Mouse (Mus musculus): ENCODE measurements around the gene Syt8. TPM values are rescaled to one million over a fixed set of nuclear protein-coding genes. Genes with fewer than 3 reads are reported as not detected.

Gene Syt8
- polyA plus RNA-seq, 1 experiment from 2014 or later: not detected

- Histone ChIP-seq H3K9me3 (ENCODE audit: control insufficient read depth, low read length) (no peaks in the 10 kb centered on the region), H3K9ac (ENCODE audit: low read depth, low read length) (no peak overlapping the region), H3K4me3 (ENCODE audit: low read length) (no peak overlapping the region), H3K27me3 (replicated peaks; ENCODE audit: control insufficient read depth, insufficient read depth, low read length) (no peaks in the 10 kb centered on the region), H3K4me1 (ENCODE audit: control insufficient read depth, insufficient read depth, low read depth, low read length) (no peaks in the 10 kb centered on the region), H3K36me3 (ENCODE audit: control insufficient read depth, insufficient read depth, low read length) (no peaks in the 10 kb centered on the region), H3K4me2 (ENCODE audit: low read length) (no peak overlapping the region), H3K27ac (ENCODE audit: low read depth, low read length) (no peak overlapping the region)
- no peak for ATAC-seq
- WGBS: 79% methylated on average over 6 of the region's 6 CpGs
These were observed 14.5 kb downstream of the Syt8 start for GRCm38 (mm10) chr7:142449038-142449617.

- no peaks in the 10 kb centered on the region for H3K9me3 ChIP-seq (ENCODE audit: control insufficient read depth, low read length)
- ATAC-seq: no peak
- no peak overlapping the region for H3K9ac ChIP-seq (ENCODE audit: low read depth, low read length)
- WGBS: 45% methylated on average over 1 of the region's 1 CpGs
- no peak overlapping the region for H3K27ac ChIP-seq (ENCODE audit: low read depth, low read length)
- H3K36me3 ChIP-seq (ENCODE audit: control insufficient read depth, insufficient read depth, low read length): no peaks in the 10 kb centered on the region
- H3K27me3 ChIP-seq (replicated peaks; ENCODE audit: control insufficient read depth, insufficient read depth, low read length): no peaks in the 10 kb centered on the region
- H3K4me2 ChIP-seq (ENCODE audit: low read length): no peak overlapping the region
- peaks cover 8% of the 10 kb centered on the region for H3K4me1 ChIP-seq (ENCODE audit: control insufficient read depth, insufficient read depth, low read depth, low read length)
- H3K4me3 ChIP-seq (ENCODE audit: low read length): no peak overlapping the region
These were observed 20.1 kb downstream of the Syt8 start for GRCm38 (mm10) chr7:142454706-142455105.

GRCm38 (mm10) chr7:142455251-142455650 is 20.6 kb downstream of the Syt8 start:
- H3K36me3 ChIP-seq (ENCODE audit: control insufficient read depth, insufficient read depth, low read length): no peaks in the 10 kb centered on the region
- H3K27ac ChIP-seq (ENCODE audit: low read depth, low read length): no peak overlapping the region
- no peak overlapping the region for H3K4me2 ChIP-seq (ENCODE audit: low read length)
- H3K4me3 ChIP-seq (ENCODE audit: low read length): no peak overlapping the region
- H3K4me1 ChIP-seq (ENCODE audit: control insufficient read depth, insufficient read depth, low read depth, low read length): peaks cover 8% of the 10 kb centered on the region
- 52% methylated on average over 2 of the region's 2 CpGs for WGBS
- H3K27me3 ChIP-seq (replicated peaks; ENCODE audit: control insufficient read depth, insufficient read depth, low read length): no peaks in the 10 kb centered on the region
- no peak for ATAC-seq
- no peak overlapping the region for H3K9ac ChIP-seq (ENCODE audit: low read depth, low read length)
- no peaks in the 10 kb centered on the region for H3K9me3 ChIP-seq (ENCODE audit: control insufficient read depth, low read length)

DNA sequence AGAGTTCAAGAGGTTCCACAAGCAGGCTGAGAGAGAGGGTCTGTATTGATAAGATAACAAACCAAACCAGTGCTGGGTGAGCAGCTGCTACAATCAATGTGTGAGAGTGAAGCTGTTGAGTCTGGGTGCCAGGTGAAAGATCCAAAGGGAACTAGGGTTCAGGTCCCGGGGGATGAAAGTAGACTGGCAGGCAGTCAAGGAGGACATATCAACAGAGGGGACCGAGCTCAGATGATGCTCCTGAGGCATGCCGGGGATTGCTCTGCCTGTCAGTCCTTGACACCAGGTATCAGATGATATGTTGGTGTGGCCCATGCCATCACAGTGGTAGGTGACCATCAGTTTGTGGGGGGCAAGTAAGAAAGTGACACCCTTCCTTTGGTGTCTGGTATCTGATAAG is 22.2 kb downstream of the Syt8 start:
- Histone ChIP-seq H3K4me3 (ENCODE audit: low read length) (no peak overlapping the region), H3K27me3 (replicated peaks; ENCODE audit: control insufficient read depth, insufficient read depth, low read length) (no peaks in the 10 kb centered on the region), H3K36me3 (ENCODE audit: control insufficient read depth, insufficient read depth, low read length) (no peaks in the 10 kb centered on the region), H3K4me2 (ENCODE audit: low read length) (no peak overlapping the region), H3K9ac (ENCODE audit: low read depth, low read length) (no peak overlapping the region), H3K9me3 (ENCODE audit: control insufficient read depth, low read length) (no peaks in the 10 kb centered on the region), H3K4me1 (ENCODE audit: control insufficient read depth, insufficient read depth, low read depth, low read length) (peaks cover 8% of the 10 kb centered on the region), H3K27ac (ENCODE audit: low read depth, low read length) (peak overlapping the region; percentile 74)
- ATAC-seq: peak; percentile 21; the same call in 1 of the 2 replicates
- 59% methylated on average over 3 of the region's 3 CpGs for WGBS

DNA sequence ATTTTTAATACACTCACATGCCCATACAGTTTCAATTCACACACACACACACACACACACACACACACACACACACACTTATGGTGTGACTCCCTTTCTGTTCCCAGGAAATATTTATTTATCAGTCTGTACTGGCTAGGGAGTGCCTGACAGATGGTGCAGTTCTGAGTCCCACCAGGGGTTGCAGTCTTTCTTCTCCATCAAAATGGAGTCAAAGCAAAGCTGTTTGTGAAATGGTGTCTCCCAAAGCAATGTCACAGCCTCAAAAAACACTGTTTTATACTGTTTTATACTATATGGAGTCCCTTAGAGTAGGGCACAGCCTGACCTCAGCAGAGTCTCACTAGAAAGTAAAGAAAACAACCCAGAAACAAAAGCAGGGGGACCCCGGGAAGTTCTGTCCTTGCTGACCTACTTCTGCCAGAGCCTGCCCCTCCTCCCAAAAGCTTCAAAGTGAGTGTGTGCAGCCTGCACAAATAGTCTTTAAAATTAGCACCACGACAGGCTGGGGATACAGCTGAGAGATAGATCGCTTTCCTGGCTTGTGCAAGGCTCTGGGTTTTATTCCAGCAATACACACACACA is 22.7 kb downstream of the Syt8 start:
- no peaks in the 10 kb centered on the region for H3K27me3 ChIP-seq (replicated peaks; ENCODE audit: control insufficient read depth, insufficient read depth, low read length)
- no peak overlapping the region for H3K4me3 ChIP-seq (ENCODE audit: low read length)
- H3K4me2 ChIP-seq (ENCODE audit: low read length): no peak overlapping the region
- peaks cover 8% of the 10 kb centered on the region for H3K4me1 ChIP-seq (ENCODE audit: control insufficient read depth, insufficient read depth, low read depth, low read length)
- H3K36me3 ChIP-seq (ENCODE audit: control insufficient read depth, insufficient read depth, low read length): no peaks in the 10 kb centered on the region
- H3K9ac ChIP-seq (ENCODE audit: low read depth, low read length): peak overlapping the region; percentile 27; the same call in 1 of the 2 replicates
- 27% methylated on average over 3 of the region's 3 CpGs for WGBS
- ATAC-seq: peak; percentile 87
- no peaks in the 10 kb centered on the region for H3K9me3 ChIP-seq (ENCODE audit: control insufficient read depth, low read length)
- peak overlapping the region; percentile 74 for H3K27ac ChIP-seq (ENCODE audit: low read depth, low read length)

GRCm38 (mm10) chr7:142458026-142458425 is 23.4 kb downstream of the Syt8 start:
- ATAC-seq: no peak
- no peaks in the 10 kb centered on the region for H3K9me3 ChIP-seq (ENCODE audit: control insufficient read depth, low read length)
- no peak overlapping the region for H3K9ac ChIP-seq (ENCODE audit: low read depth, low read length)
- H3K4me3 ChIP-seq (ENCODE audit: low read length): no peak overlapping the region
- no peak overlapping the region for H3K4me2 ChIP-seq (ENCODE audit: low read length)
- H3K27me3 ChIP-seq (replicated peaks; ENCODE audit: control insufficient read depth, insufficient read depth, low read length): no peaks in the 10 kb centered on the region
- no peaks in the 10 kb centered on the region for H3K36me3 ChIP-seq (ENCODE audit: control insufficient read depth, insufficient read depth, low read length)
- peaks cover 8% of the 10 kb centered on the region for H3K4me1 ChIP-seq (ENCODE audit: control insufficient read depth, insufficient read depth, low read depth, low read length)
- peak overlapping the region; percentile 74 for H3K27ac ChIP-seq (ENCODE audit: low read depth, low read length)
- 38% methylated on average over 2 of the region's 2 CpGs for WGBS

DNA sequence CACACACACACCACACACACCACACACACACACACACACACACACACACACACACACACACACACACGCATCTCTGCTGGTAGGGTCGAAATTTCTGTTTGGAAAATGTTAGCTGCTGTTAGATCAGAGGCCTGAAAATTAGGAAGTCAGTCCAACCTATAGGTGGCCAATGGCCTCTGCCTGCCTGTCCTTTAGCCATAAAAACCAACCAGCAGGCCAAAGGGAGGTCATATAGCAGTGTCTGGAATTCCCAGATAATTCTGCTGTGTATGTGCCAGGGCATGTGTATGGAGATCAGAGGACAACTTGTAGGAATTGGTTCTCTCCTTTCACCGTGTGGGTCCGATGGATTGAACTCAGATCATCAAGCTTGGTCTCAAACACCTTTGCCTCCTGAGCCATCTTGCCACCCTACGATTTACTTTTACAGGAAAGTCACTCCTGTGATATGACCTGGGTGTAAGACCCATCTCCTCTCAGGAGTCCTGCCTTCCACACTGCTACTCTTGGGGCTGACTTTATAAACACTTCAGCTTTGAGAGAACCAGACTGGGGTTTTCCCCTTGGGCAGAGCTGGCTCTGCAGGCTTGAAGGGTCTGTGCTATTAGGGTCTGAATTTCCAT is 24.1 kb downstream of the Syt8 start:
- no peak for ATAC-seq
- 91% methylated on average over 4 of the region's 5 CpGs for WGBS
- no peak overlapping the region for H3K9ac ChIP-seq (ENCODE audit: low read depth, low read length)
- H3K4me2 ChIP-seq (ENCODE audit: low read length): no peak overlapping the region
- no peak overlapping the region for H3K4me3 ChIP-seq (ENCODE audit: low read length)
- no peaks in the 10 kb centered on the region for H3K27me3 ChIP-seq (replicated peaks; ENCODE audit: control insufficient read depth, insufficient read depth, low read length)
- no peak overlapping the region for H3K27ac ChIP-seq (ENCODE audit: low read depth, low read length)
- peaks cover 8% of the 10 kb centered on the region for H3K4me1 ChIP-seq (ENCODE audit: control insufficient read depth, insufficient read depth, low read depth, low read length)
- H3K36me3 ChIP-seq (ENCODE audit: control insufficient read depth, insufficient read depth, low read length): no peaks in the 10 kb centered on the region
- no peaks in the 10 kb centered on the region for H3K9me3 ChIP-seq (ENCODE audit: control insufficient read depth, low read length)

DNA sequence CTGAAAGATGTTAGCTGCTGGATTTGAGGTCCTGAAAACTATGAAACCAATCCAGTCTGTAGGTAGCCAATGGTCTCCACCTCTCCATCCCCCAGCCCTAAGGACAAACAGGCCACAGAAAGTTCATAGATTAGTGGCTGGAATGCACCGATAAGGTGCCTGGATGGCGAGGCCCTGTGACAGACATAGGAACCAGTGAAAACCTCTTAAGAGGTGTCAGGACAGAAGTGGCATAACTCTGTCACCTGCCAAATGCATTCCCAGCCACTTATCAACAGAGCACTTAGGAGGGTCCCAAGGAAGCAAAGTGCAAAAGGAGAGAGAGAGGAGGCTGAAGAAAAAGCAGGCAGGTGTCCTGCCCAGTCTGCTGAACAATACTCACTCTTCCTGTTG is 24.6 kb downstream of the Syt8 start:
- H3K4me1 ChIP-seq (ENCODE audit: control insufficient read depth, insufficient read depth, low read depth, low read length): peaks cover 8% of the 10 kb centered on the region
- no peak overlapping the region for H3K4me3 ChIP-seq (ENCODE audit: low read length)
- H3K27ac ChIP-seq (ENCODE audit: low read depth, low read length): no peak overlapping the region
- ATAC-seq: no peak
- H3K9me3 ChIP-seq (ENCODE audit: control insufficient read depth, low read length): no peaks in the 10 kb centered on the region
- H3K9ac ChIP-seq (ENCODE audit: low read depth, low read length): no peak overlapping the region
- no peaks in the 10 kb centered on the region for H3K27me3 ChIP-seq (replicated peaks; ENCODE audit: control insufficient read depth, insufficient read depth, low read length)
- H3K36me3 ChIP-seq (ENCODE audit: control insufficient read depth, insufficient read depth, low read length): no peaks in the 10 kb centered on the region
- no peak overlapping the region for H3K4me2 ChIP-seq (ENCODE audit: low read length)
- WGBS: 94% methylated on average over 2 of the region's 2 CpGs

- ATAC-seq: no peak
- H3K9ac ChIP-seq (ENCODE audit: low read depth, low read length): no peak within 1 kb of the TSS
- no peaks in the 10 kb centered on the region for H3K36me3 ChIP-seq (ENCODE audit: control insufficient read depth, insufficient read depth, low read length)
- no peaks in the 10 kb centered on the region for H3K9me3 ChIP-seq (ENCODE audit: control insufficient read depth, low read length)
- H3K27ac ChIP-seq (ENCODE audit: low read depth, low read length): no peak within 1 kb of the TSS
- peaks cover 8% of the 10 kb centered on the region for H3K4me1 ChIP-seq (ENCODE audit: control insufficient read depth, insufficient read depth, low read depth, low read length)
- H3K27me3 ChIP-seq (replicated peaks; ENCODE audit: control insufficient read depth, insufficient read depth, low read length): no peaks in the 10 kb centered on the region
- 94% methylated on average over 7 of the region's 7 CpGs for WGBS
- no peak within 1 kb of the TSS for H3K4me3 ChIP-seq (ENCODE audit: low read length)
- H3K4me2 ChIP-seq (ENCODE audit: low read length): no peak within 1 kb of the TSS
These were observed 26.0 kb downstream of the Syt8 start, which contains the start of gene Lsp1 for GRCm38 (mm10) chr7:142460636-142461077. Lsp1 (plus strand) TSS chr7:142460809.

Data from hindbrain, embryonic 16.5 days (tissue).